11 mouse cellular contexts compared by ENCODE assay signal in the genomic region with DNA sequence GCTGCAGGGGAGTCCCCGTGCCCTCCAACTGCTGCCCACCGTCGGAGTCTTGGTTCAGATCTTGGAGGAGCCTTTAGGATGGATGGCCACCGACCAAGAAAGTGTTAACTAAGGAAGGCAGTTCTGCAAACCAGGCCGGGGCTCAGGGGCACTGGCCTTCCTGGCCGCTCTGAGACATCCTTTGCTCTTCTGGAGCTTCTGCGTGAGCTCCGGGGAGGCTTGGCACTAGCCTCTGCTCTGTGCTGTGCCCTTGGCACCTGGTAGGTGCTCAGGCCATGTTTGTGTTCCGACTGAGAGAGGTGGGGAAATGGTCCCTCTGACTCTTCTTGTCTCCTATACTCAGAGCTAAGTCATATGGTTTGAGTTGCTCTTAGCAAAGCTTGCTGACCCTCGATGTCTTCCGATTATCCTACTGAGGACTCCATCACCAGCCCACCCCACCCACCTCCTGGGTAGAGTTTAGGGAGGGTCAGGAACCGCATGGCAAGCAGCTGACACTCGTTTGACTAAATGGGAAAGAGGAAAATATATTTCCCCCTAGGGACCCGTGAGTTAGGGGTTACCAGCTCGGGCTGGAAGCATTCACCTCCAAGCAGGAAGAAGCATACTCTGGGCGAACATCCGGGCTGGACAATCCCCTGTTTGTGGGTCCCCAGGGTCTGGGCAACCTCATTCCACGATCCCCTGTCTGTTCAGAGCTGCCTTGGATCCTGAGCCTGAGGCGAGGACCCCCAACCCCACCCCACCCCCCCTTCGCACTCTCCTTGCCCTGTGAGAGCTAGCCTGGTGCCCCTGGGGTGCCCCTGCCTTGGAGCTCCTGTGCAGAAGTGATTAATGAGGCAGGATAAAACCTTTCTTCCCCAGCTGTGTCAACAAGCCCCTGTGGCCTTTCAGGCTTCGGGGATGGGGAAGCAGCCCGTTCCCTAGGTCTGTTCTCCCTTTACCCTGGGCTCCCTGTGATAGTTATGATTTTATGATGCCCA. TPM values are rescaled to one million over a fixed set of nuclear protein-coding genes. Genes with fewer than 3 reads are reported as not detected.
DNase-seq lines count a peak whose midpoint lies in the region; ATAC-seq and TF ChIP-seq lines count a peak whose summit lies in the region.
"Had no signal": no experiment of that assay in that cellular context is flagged by ENCODE, and none has a peak within 500 bp of the region (broad histone marks: within the 10 kb centered on the region; RNA-seq: fewer than 3 reads in every experiment).

No protein-coding gene starts in this region.

- DNase-seq in heart, adult 2 months = no peak
- peak; percentile 65 for DNase-seq in embryonic facial prominence, embryonic 11.5 days (ENCODE audit: low spot score)
- peak; percentile 79 for DNase-seq in neural tube, embryonic 10.5 days (ENCODE audit: extremely low spot score, low spot score)
- no peak for DNase-seq in left cerebral cortex, adult 18-20 months (ENCODE audit: low spot score in 2 of 2)
- DNase-seq in left cerebral cortex, postnatal 25 days (ENCODE audit: low spot score in 2 of 2) = no peak

- no peaks in the 10 kb centered on the region for H3K36me3 ChIP-seq in heart, embryonic 14.5 days (ENCODE audit: control insufficient read depth, insufficient read depth, low read length)
- H3K36me3 ChIP-seq in heart, adult 2 months (ENCODE audit: control insufficient read depth, insufficient read depth, low read length) = no peaks in the 10 kb centered on the region
- H3K36me3 ChIP-seq in embryonic facial prominence, embryonic 11.5 days (replicated peaks; ENCODE audit: control insufficient read depth, insufficient read depth, low read depth, low read length) = no peaks in the 10 kb centered on the region
- no peaks in the 10 kb centered on the region for H3K36me3 ChIP-seq in intestine, postnatal 0 days (ENCODE audit: control insufficient read depth, insufficient read depth)
- H3K36me3 ChIP-seq: liver, embryonic 13.5 days had no signal

- intact Hi-C loops in heart, adult 2 months (cut with DNase I) = no loop called here
- intact Hi-C loops in left cerebral cortex, postnatal 25 days (cut with DNase I) = no loop called here

- peaks cover 12 to 18% of the 10 kb centered on the region in 2 experiments for H3K4me1 ChIP-seq in heart, embryonic 14.5 days (ENCODE audit: control insufficient read depth in 2 of 2, insufficient read depth in 2 of 2, low read length in 2 of 2)
- peaks cover 8% of the 10 kb centered on the region for H3K4me1 ChIP-seq in heart, adult 2 months (ENCODE audit: control insufficient read depth, insufficient read depth, low read length)
- H3K4me1 ChIP-seq in embryonic facial prominence, embryonic 11.5 days (ENCODE audit: control insufficient read depth, insufficient read depth, low read length) = peaks cover 8% of the 10 kb centered on the region; the same call in 1 of the 2 replicates
- H3K4me1 ChIP-seq in intestine, postnatal 0 days (replicated peaks; ENCODE audit: control insufficient read depth, insufficient read depth, low read length) = 0 out of 2 replicates have a peak, but pooled peaks cover 3% of the 10 kb centered on the region
- H3K4me1 ChIP-seq: liver, embryonic 13.5 days had no signal

- H3K9ac ChIP-seq in heart, embryonic 14.5 days (ENCODE audit: low read length) = peak overlapping the region; percentile 27; the same call in 1 of the 2 replicates
- H3K9ac ChIP-seq in heart, adult 2 months (ENCODE audit: low read depth, low read length) = no peak overlapping the region
- peak overlapping the region; percentile 26; the same call in 1 of the 2 replicates for H3K9ac ChIP-seq in embryonic facial prominence, embryonic 11.5 days (replicated peaks; ENCODE audit: low read length)
- no peak overlapping the region for H3K9ac ChIP-seq in intestine, postnatal 0 days (ENCODE audit: low read depth, low read length)
- H3K9ac ChIP-seq: liver, embryonic 13.5 days had no signal

- TF ChIP-seq POLR2A in heart, adult 2 months (IDR thresholded peaks at IDR 0.05; ENCODE audit: insufficient read depth, low read depth, low read length) = no peak

- H3K27ac ChIP-seq in heart, embryonic 14.5 days (replicated peaks in 1 of 2; ENCODE audit: control insufficient read depth in 1 of 2, insufficient read depth in 1 of 2, low read depth in 2 of 2, low read length in 2 of 2) = 0 out of 4 replicates have a peak overlapping the region, but pooled peaks of 1 of the 2 experiments have one; percentile 6
- no peak overlapping the region for H3K27ac ChIP-seq in heart, adult 2 months
- H3K27ac ChIP-seq in embryonic facial prominence, embryonic 11.5 days (replicated peaks; ENCODE audit: low read depth, low read length) = peak overlapping the region; percentile 54
- no peak overlapping the region for H3K27ac ChIP-seq in intestine, postnatal 0 days (ENCODE audit: low read depth, low read length)
- H3K27ac ChIP-seq: liver, embryonic 13.5 days had no signal

- H3K27me3 ChIP-seq in heart, embryonic 14.5 days (ENCODE audit: control insufficient read depth, insufficient read depth, low read length) = peaks cover 6% of the 10 kb centered on the region; the same call in 1 of the 2 replicates
- H3K27me3 ChIP-seq in heart, adult 2 months (ENCODE audit: control insufficient read depth, insufficient read depth, low read length) = no peaks in the 10 kb centered on the region; the same call in 1 of the 2 replicates
- H3K27me3 ChIP-seq in embryonic facial prominence, embryonic 11.5 days (ENCODE audit: control insufficient read depth, insufficient read depth, low read length) = no peaks in the 10 kb centered on the region
- H3K27me3 ChIP-seq in intestine, postnatal 0 days (replicated peaks; ENCODE audit: control insufficient read depth, insufficient read depth, low read length) = no peaks in the 10 kb centered on the region

- TF ChIP-seq EP300 in heart, adult 2 months (IDR thresholded peaks at IDR 0.05; ENCODE audit: insufficient read depth, low read depth, low read length) = no peak

- H3K9me3 ChIP-seq in heart, embryonic 14.5 days (ENCODE audit: control insufficient read depth, low read length) = peaks cover 4% of the 10 kb centered on the region; the same call in 1 of the 2 replicates
- no peaks in the 10 kb centered on the region for H3K9me3 ChIP-seq in embryonic facial prominence, embryonic 11.5 days (replicated peaks; ENCODE audit: control insufficient read depth, low read length)
- H3K9me3 ChIP-seq in intestine, postnatal 0 days (ENCODE audit: control insufficient read depth) = no peaks in the 10 kb centered on the region
- H3K9me3 ChIP-seq: liver, embryonic 13.5 days had no signal

- no peaks in the 10 kb centered on the region for H3K79me2 ChIP-seq in heart, adult 2 months (replicated peaks; ENCODE audit: control insufficient read depth, insufficient read depth, low read length)

- WGBS in heart, embryonic 14.5 days = 26% methylated on average over 22 of the region's 22 CpGs
- WGBS in heart, adult 2 months = 27% methylated on average over 22 of the region's 22 CpGs
- WGBS in embryonic facial prominence, embryonic 11.5 days = 10% methylated on average over 22 of the region's 22 CpGs
- WGBS in intestine, postnatal 0 days = 24% methylated on average over 22 of the region's 22 CpGs

- ATAC-seq in heart, embryonic 14.5 days (ENCODE audit: insufficient number of reproducible peaks, insufficient read depth, low FRiP score, low read depth) = peak; percentile 22; the same call in 1 of the 2 replicates
- ATAC-seq in embryonic facial prominence, embryonic 11.5 days (replicated peaks; ENCODE audit: insufficient number of reproducible peaks, low FRiP score, low TSS enrichment, low read depth) = peak; percentile 34; the same call in 1 of the 2 replicates
- no peak for ATAC-seq in intestine, postnatal 0 days
- ATAC-seq in inflammation-experienced regulatory T-cells, adult 6 months = no peak
- ATAC-seq: activated CD4-positive, CD25-positive, alpha-beta regulatory T cell, adult 4 months; CD4-positive, CD25-positive, alpha-beta regulatory T cell, adult 4 months had no signal

- no peak overlapping the region for H3K4me3 ChIP-seq in heart, embryonic 14.5 days (ENCODE audit: control insufficient read depth in 1 of 2, insufficient read depth in 1 of 2, low read depth in 1 of 2, low read length in 2 of 2)
- no peak overlapping the region for H3K4me3 ChIP-seq in heart, adult 2 months
- no peak overlapping the region for H3K4me3 ChIP-seq in embryonic facial prominence, embryonic 11.5 days (ENCODE audit: low read depth, low read length)
- no peak overlapping the region for H3K4me3 ChIP-seq in intestine, postnatal 0 days (ENCODE audit: low read depth, low read length)
- H3K4me3 ChIP-seq: liver, embryonic 13.5 days had no signal

- TF ChIP-seq CTCF in heart, adult 2 months (IDR thresholded peaks at IDR 0.05) = no peak; the same call in 1 of the 2 replicates
- TF ChIP-seq CTCF in intestine, postnatal 0 days (IDR thresholded peaks at IDR 0.05; ENCODE audit: low read depth) = no peak

- peak overlapping the region; percentile 54; the same call in 1 of the 2 replicates for H3K4me2 ChIP-seq in heart, embryonic 14.5 days (ENCODE audit: low read length)
- no peak overlapping the region for H3K4me2 ChIP-seq in embryonic facial prominence, embryonic 11.5 days (ENCODE audit: low read depth, low read length)
- peak overlapping the region; percentile 38; the same call in 1 of the 2 replicates for H3K4me2 ChIP-seq in intestine, postnatal 0 days (replicated peaks; ENCODE audit: low read depth)

RNA-seq across cellular contexts. Expression of a gene that starts 30.2 kb away (rescaled TPM):
- 4.0 and 4.8 TPM in 2 replicates for polyA plus RNA-seq in heart, embryonic 14.5 days (2014; fragmentation: Nextera tagmentation; extraction: Ambion mirVana)
- total RNA-seq in heart, adult 2 months (2021) = not detected
- polyA plus RNA-seq in heart, adult 2 months (2012; rRNA removed) = 0.59 and 0.61 TPM in 2 replicates
- polyA plus RNA-seq in embryonic facial prominence, embryonic 11.5 days (2014; fragmentation: Nextera tagmentation; extraction: Ambion mirVana) = 14.5 and 15.1 TPM in 2 replicates
- 1.8 and 1.9 TPM in 2 replicates for polyA plus RNA-seq in intestine, postnatal 0 days (2015; fragmentation: Nextera tagmentation; extraction: Ambion mirVana)
- polyA plus RNA-seq in inflammation-experienced regulatory T-cells, adult 6 months (2017; shearing (Covaris generic)) = under 1 TPM in 1 of 3 experiments, not detected in 2; 0.43 TPM
- 10 to 100 TPM; 11.5 to 15.1 TPM for total RNA-seq in left cerebral cortex, adult 18-20 months (2021)
- total RNA-seq in left cerebral cortex, postnatal 25 days (2021) = 10 to 100 TPM; 18.1 to 20.3 TPM
- polyA plus RNA-seq: CD4-positive, CD25-positive, alpha-beta regulatory T cell, adult 4 months had no signal

Comparison
In these comparisons a context has a peak if more than half of its experiments do, and no peak if none do; other contexts are left out.
1. H3K9ac ChIP-seq: peak in heart, embryonic 14.5 days (single experiment) and embryonic facial prominence, embryonic 11.5 days (single experiment); none in heart, adult 2 months (single experiment) and intestine, postnatal 0 days (single experiment).
2. ATAC-seq: peak in heart, embryonic 14.5 days (single experiment) and embryonic facial prominence, embryonic 11.5 days (single experiment); none in intestine, postnatal 0 days (single experiment) and inflammation-experienced regulatory T-cells, adult 6 months (single experiment).
3. DNase-seq: peak in embryonic facial prominence, embryonic 11.5 days (single experiment) and neural tube, embryonic 10.5 days (single experiment); none in heart, adult 2 months (0 of 2), left cerebral cortex, adult 18-20 months (0 of 2) and left cerebral cortex, postnatal 25 days (0 of 2).